Mouse (Mus musculus) liver, adult (tissue): ENCODE measurements around the gene Snx32.

ENCODE experiments used
- GATA4 ChIP-seq: IDR thresholded peaks from 2 replicates; pipeline ENCODE4 v1.6.1; 2014; ENCODE audit warnings: mild to moderate bottlenecking, low read length; ENCODE audit not compliant: insufficient replicate concordance

Gene Snx32

DNA sequence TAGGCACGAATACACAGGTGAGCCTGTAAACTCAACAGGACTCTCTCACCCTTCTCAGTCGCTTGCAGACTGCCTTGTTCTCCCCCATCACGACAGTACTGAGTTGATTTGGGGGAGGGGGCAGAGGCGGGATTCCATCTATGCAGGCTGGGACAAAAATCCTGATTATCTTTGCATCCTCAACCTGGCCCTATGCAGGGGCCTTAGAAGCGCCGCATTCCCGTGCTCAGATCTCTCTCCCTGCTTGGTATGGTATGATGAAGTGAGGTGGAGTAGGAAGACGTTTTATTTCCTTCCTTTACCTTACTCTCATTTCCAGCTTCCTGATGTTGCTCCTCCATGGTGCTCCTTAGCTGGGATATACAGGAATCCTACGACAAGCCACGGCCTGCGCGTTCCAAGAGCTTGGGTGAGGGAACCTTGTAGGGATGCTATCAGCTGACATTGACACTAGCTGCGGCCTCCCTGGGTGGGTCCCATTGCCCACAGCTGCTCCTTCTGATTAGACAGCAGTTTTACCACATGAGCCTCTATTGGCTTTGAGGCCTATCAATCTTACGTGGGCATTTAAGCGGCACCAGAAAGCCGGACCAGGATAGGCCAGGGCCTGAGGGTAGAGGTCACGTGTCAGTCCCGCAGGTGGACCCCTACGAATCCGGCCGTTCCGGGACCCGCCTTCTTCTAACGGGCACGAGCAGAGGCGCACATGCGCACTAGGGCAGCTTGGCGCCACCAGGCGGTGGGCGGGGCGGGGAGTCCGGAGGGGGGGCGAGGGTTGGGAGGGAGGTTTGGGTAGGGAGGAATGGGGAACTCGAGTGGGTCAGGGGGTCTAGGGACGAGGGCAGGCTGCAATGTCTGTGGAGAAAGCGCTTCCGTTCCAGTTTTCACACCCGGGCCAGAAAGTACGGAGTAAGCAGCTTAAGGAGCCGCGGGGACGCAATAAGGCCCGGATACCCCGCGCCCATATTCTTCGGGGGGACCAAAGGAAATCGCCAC, at the start of gene Snx32:
Gene Snx32 (minus strand): TSS at position 508 of the 996 bp plus-strand sequence.
- peak; percentile 57; the same call in 1 of the 2 replicates for TF ChIP-seq GATA4

DNA sequence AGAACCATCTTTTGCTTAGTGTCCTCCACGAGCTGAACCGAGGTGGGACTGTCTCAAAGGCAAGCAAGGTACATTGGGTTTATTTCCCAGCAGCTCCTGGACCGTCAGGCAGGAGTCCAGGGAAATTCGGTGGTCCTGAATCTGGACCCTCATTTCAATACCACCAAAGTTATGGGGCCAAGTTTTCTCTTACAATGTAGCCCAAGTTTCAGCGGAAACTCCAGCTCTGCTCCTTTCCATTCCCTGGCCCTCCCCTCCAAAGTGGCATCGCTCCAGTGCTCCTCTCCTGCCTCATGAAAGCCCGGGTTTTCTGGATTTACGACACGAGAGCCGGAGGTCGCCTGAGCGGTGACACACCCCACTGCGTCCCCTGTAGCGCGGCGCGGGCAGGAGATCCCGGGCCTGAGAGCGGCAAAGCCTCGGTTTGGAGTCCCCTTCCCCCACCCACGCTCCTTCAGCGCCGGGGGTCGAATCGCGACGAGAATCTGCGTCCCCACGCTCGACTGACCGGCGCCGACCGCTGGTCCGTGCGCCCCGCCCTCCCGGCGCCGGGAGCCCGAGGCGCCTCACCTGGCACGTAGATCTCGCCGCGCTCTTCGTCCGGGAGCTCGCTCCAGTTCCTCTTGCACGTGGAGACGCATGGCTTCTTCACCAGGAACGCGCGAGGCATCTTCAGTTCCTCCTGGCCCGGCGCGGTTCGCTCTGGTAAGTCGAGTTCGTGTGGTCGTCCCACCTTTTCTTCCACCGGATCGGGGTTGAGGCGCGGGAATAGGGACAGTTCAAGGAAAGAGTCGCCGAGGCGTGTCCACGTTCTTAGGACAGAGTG, 49.5 kb upstream of the Snx32 start:
- TF ChIP-seq GATA4 = no peak

GRCm38 (mm10) chr19:5559229-5559628, 48.9 kb upstream of the Snx32 start:
- TF ChIP-seq GATA4 = no peak

DNA sequence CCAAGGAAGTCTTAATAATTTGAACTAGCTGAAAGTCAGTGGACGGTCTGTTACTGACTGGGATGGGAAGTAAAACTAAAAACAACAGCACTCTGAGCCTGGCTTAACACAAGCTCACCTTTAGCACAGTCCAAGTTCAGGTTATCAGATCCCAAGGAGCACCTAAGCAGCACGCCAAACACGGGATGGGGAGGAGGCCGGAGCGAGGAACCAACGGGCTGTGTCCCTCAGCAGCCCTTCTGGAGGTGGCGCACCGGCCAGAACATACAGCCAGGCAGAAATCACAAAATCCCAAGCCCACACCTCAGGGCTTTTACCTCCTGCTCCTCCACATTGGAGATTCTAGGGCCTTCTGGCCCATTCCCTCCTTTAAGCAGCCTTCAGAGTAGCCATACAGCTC, 48.4 kb upstream of the Snx32 start:
- no peak for TF ChIP-seq GATA4

- TF ChIP-seq GATA4 = no peak
Observed at GRCm38 (mm10) chr19:5558169-5558568, 47.8 kb upstream of the Snx32 start.

- TF ChIP-seq GATA4 = no peak
Observed at GRCm38 (mm10) chr19:5554212-5554611, 43.9 kb upstream of the Snx32 start.

GRCm38 (mm10) chr19:5553802-5554201, 43.5 kb upstream of the Snx32 start:
- no peak for TF ChIP-seq GATA4

DNA sequence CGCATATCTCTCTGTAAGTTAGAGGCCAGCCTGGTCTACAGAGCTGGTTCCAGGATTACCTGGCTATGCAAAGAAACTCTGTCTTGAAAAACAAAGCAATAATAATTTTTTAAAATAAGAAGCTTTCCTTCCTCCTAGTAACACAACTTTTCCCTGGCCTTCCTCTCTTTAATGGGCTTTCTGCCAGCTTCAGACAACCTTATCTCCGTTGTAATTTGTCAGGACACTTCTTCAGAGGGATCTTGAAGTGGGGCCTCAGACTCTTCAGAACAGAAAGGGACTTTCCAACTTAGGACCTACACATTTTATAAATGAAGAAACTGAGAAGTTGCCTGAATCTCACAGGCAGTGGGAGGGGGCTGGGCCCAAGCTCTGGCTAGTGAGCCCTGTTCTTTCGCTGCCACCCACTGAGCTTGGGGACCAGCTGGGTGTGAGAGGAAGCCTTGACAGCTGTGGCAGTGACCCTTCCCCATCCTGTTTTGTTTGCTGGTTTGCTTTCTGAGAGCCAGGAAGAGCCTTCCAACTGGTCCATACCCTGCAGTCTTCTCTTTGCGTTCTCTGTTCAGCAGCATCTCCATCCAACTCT, 37.2 kb upstream of the Snx32 start:
- peak; percentile 18; the same call in 1 of the 2 replicates for TF ChIP-seq GATA4

DNA sequence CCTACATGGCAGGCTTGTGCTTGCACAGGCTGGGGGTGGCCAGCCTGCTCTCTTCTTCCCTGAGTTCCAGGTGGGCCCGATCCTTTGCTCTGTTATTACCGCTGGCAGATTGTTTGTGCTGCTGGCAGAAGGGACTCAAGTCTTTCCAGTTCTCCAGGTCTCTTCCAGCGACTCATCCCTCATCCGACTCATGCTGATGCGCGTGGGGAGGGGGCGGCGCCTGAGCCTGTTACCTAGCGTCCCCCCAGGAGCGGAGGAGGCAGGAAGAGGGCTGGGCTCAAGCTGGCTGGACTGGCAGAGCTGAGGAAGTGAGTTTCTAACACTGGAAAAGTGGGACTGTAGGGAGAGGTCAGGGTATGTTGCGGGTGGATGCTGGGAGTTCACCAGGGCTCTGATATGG, 33.7 kb upstream of the Snx32 start:
- TF ChIP-seq GATA4 = no peak

DNA sequence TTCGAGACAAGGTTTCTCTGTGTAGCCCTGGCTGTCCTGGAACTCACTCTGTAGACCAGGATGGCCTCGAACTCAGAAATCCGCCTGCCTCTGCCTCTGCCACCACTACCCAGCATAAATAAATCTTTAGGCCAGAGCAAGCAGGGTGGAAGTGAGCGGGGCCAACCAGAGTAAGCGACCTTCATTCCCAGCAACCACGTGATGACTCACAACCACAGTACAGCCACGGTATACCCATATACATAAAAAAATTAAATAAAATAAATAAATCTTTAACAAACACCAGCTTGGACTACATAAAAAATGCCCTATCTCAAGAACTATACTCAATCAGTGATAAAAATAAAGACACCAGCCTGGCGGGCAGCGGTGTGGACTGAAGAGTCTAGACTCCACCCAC, 33.0 kb upstream of the Snx32 start:
- TF ChIP-seq GATA4 = no peak

DNA sequence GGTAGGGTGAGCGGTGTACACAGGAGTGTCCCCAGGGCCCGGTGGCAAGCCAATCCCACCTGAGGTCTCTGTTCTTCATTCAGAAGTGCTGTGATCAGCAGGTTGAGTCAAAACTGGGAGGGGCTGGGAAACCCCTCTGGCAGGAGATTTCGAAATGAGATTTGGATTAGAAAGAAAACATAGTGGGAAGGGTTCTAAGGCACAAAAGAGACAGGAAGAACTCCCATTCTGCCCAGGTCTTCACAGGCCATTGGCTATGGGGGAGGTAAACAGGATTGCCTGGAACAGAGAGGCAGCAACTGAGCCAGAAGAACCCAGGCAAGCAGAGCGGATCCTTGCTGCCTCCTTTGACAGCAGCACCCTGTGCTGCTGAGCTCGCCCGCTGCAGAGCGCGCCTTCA, 28.4 kb upstream of the Snx32 start:
- TF ChIP-seq GATA4 = no peak

DNA sequence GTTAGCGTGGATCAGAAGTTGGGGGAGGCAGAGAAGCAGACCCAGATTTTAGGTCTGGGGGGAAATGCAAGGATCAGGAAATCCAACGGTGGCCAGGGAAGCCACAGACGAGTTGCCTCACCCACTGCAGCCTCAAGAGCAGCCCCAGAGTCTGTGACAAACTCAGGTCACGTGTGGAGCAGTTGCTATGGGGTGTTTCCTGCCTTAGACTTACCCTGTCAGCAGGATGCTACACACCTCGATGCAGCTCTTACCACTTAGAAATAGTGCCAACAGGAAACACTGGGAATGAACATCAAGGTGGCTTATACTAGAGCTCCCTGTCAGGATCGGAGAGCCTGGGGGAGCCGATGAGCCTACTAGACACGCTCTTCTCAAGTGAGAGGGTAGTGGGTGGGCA, 22.2 kb upstream of the Snx32 start:
- TF ChIP-seq GATA4 = no peak

DNA sequence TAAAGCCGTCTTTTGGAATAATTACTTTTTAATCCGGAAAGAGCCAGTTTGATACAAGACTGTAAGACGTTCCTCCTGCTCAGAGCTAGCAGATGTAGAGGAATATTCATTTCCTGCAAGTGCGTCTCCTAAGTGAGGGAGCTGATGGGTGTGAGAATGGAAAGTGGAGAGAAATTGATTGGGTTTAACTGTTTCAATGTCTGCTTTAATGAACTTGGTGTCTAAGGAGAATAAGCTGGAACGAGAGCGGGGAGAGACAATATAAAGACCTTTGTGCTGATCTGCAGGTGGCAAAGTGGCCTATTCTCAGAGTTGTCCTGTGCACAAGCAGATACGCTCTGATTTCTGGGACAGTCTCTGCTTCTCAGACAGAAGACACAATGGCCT, 19.8 kb upstream of the Snx32 start:
- TF ChIP-seq GATA4 = no peak

GRCm38 (mm10) chr19:5529325-5530137, 19.2 kb upstream of the Snx32 start:
- no peak for TF ChIP-seq GATA4

- TF ChIP-seq GATA4 = no peak
Observed at GRCm38 (mm10) chr19:5525204-5525603, 14.9 kb upstream of the Snx32 start.
